Mouse (Mus musculus) myocyte (in vitro differentiated cells): ENCODE results near the gene Baz1a.

Experiments
- MAX ChIP-seq: IDR thresholded peaks from one replicate; pipeline ENCODE4 v1.6.1; 2011; ENCODE audit warnings: low read depth, mild to moderate bottlenecking, control low read depth
- MYOG ChIP-seq, 3 experiments: IDR thresholded peaks; one replicate each; pipeline ENCODE4 v1.6.1; 2011; ENCODE audit warnings: control low read depth in 2 of 3, low read depth in 2 of 3, mild to moderate bottlenecking in 2 of 3; ENCODE audit not compliant: insufficient read length in 2 of 3, control insufficient read depth in 1 of 3, insufficient read depth in 1 of 3
- POLR2A ChIP-seq: IDR thresholded peaks from one replicate; pipeline ENCODE4 v1.6.1; 2011; ENCODE audit warnings: low read depth, mild to moderate bottlenecking, control low read depth, moderate library complexity; ENCODE audit not compliant: insufficient read length
- SRF ChIP-seq: IDR thresholded peaks from one replicate; pipeline ENCODE4 v1.6.1; 2011; ENCODE audit warnings: low read depth; ENCODE audit not compliant: control insufficient read depth, insufficient read length
- TCF12 ChIP-seq: IDR thresholded peaks from one replicate; pipeline ENCODE4 v1.6.1; 2011; ENCODE audit warnings: mild to moderate bottlenecking, control low read depth; ENCODE audit not compliant: poor library complexity, insufficient read depth, severe bottlenecking
- TCF3 ChIP-seq: IDR thresholded peaks from one replicate; pipeline ENCODE4 v1.6.1; 2011; ENCODE audit warnings: low read depth, control low read depth; ENCODE audit not compliant: insufficient read length
- USF1 ChIP-seq: IDR thresholded peaks from one replicate; pipeline ENCODE4 v1.6.1; 2011; ENCODE audit warnings: low read depth, mild to moderate bottlenecking, control low read depth, moderate library complexity

GRCm38 (mm10) chr12:54946116-54946515 is 68.0 kb downstream of the Baz1a start:
- TF ChIP-seq MAX, result no peak
- TF ChIP-seq POLR2A, result no peak
- TF ChIP-seq TCF3, result no peak
- no peak for TF ChIP-seq MYOG (IDR thresholded peaks at IDR 0.05; ENCODE audit: control insufficient read depth in 1 of 3, insufficient read depth in 1 of 3, insufficient read length in 2 of 3, low read depth in 2 of 3)
- no peak for TF ChIP-seq USF1
- no peak for TF ChIP-seq SRF
- no peak for TF ChIP-seq TCF12
